Mouse (Mus musculus) retina, embryonic 14.5 days (tissue): ENCODE results near the gene Plekha6.

Source experiments
- DNase-seq: peaks from one replicate; pipeline ENCODE4 v3.0.0-alpha.2; 2015; ENCODE audit warnings: low spot score

Gene Plekha6

GRCm38 (mm10) chr1:133163820-133164431 lies at the start of gene Plekha6:
Plekha6 (plus strand) TSS chr1:133164210.
- peak; percentile 55 for DNase-seq

GRCm38 (mm10) chr1:133116108-133116507 lies 47.9 kb upstream of the Plekha6 start:
- DNase-seq = no peak

GRCm38 (mm10) chr1:133118127-133118526 lies 45.9 kb upstream of the Plekha6 start:
- DNase-seq = no peak

GRCm38 (mm10) chr1:133118844-133119243 lies 45.2 kb upstream of the Plekha6 start:
- no peak for DNase-seq

- DNase-seq = no peak
Measured at GRCm38 (mm10) chr1:133119931-133120712, 43.9 kb upstream of the Plekha6 start.

GRCm38 (mm10) chr1:133121246-133121645 lies 42.8 kb upstream of the Plekha6 start:
- DNase-seq = no peak

- no peak for DNase-seq
Measured at GRCm38 (mm10) chr1:133124137-133124536, 39.9 kb upstream of the Plekha6 start.

GRCm38 (mm10) chr1:133125640-133126364 lies 38.2 kb upstream of the Plekha6 start:
- DNase-seq = no peak

- DNase-seq = no peak
Measured at GRCm38 (mm10) chr1:133126365-133126740, 37.7 kb upstream of the Plekha6 start.

- no peak for DNase-seq
Measured at GRCm38 (mm10) chr1:133127328-133127727, 36.7 kb upstream of the Plekha6 start.

GRCm38 (mm10) chr1:133129471-133130221 lies 34.4 kb upstream of the Plekha6 start:
- no peak for DNase-seq

GRCm38 (mm10) chr1:133130638-133131560 lies 33.1 kb upstream of the Plekha6 start, which contains the start of gene Ppp1r15b:
Ppp1r15b (plus strand) TSS chr1:133131143.
- peak; percentile 97 for DNase-seq

GRCm38 (mm10) chr1:133131561-133131905 lies 32.5 kb upstream of the Plekha6 start:
- DNase-seq = no peak

GRCm38 (mm10) chr1:133131936-133132335 lies 32.1 kb upstream of the Plekha6 start:
- no peak for DNase-seq

- no peak for DNase-seq
Measured at GRCm38 (mm10) chr1:133132388-133133326, 31.4 kb upstream of the Plekha6 start.

- no peak for DNase-seq
Measured at GRCm38 (mm10) chr1:133133425-133133824, 30.6 kb upstream of the Plekha6 start.

- DNase-seq = no peak
Measured at GRCm38 (mm10) chr1:133134071-133134470, 29.9 kb upstream of the Plekha6 start.

- no peak for DNase-seq
Measured at GRCm38 (mm10) chr1:133134881-133135280, 29.1 kb upstream of the Plekha6 start.

- DNase-seq = no peak
Measured at GRCm38 (mm10) chr1:133135808-133136207, 28.2 kb upstream of the Plekha6 start.

- no peak for DNase-seq
Measured at GRCm38 (mm10) chr1:133138401-133138800, 25.6 kb upstream of the Plekha6 start.
